In the genomic region with DNA sequence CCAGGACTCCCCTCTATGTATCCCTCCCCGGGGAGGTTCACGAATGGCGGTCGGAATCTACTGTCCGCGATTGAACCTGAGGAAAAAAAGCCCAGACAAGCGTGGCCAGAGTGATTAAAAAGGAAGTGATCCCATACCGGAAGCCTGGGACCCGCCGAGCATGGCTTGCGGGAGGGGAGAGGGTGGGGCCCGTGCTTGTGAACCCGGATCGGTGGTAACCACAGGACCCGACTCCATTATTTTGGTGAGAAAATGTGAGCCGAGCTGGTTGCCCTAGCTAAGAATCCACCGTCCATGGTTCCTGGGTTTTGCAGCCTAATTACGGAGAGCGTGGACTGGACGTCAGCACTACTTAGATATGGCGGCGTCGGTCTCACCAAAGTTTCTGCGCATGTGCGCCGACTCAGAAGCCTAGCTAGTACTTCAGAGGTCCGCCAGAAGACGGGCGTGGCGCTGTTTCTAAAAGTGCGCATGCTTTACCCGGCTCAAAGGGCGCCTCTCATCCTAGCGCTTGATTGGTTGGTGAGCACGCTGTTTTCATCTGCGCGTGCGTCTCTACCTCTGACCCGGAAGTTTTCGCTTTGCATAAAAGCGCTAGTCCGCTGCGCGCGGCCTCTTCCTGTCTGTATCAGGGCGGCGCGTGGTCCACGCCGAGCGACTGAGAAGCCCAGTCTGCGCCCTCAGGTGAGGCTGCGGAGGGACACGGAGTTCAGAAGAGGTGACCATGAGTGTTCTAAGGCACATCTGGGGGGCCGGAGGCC, we compare ENCODE assay signal across 7 mouse cellular contexts. TPM values are rescaled to one million over a fixed set of nuclear protein-coding genes. Genes with fewer than 3 reads are reported as not detected.
DNase-seq lines count a peak whose midpoint lies in the region; ATAC-seq lines count a peak whose summit lies in the region.

A gene (plus strand): TSS at position 586 of the 761 bp plus-strand sequence.

- peak; percentile 97 for DNase-seq in adrenal gland, postnatal 25 days
- peak; percentile 100 for DNase-seq in heart, adult 11 months
- DNase-seq in kidney, adult 18-20 months, result peak; percentile 98
- peak; percentile 98 for DNase-seq in limb, embryonic 11.5 days (ENCODE audit: low spot score)
- DNase-seq in midbrain, embryonic 14.5 days, result peak; percentile 100
- DNase-seq in spleen, adult 18-20 months, result peak; percentile 94 to 95

- peak within 1 kb of the TSS; percentile 81 for H3K9ac ChIP-seq in embryonic facial prominence, embryonic 12.5 days
- H3K9ac ChIP-seq in limb, embryonic 11.5 days (ENCODE audit: low read length), result peak within 1 kb of the TSS; percentile 93
- peak within 1 kb of the TSS; percentile 73 for H3K9ac ChIP-seq in midbrain, embryonic 14.5 days (replicated peaks; ENCODE audit: low read length)

- peak within 1 kb of the TSS; percentile 93 for H3K27ac ChIP-seq in embryonic facial prominence, embryonic 12.5 days
- H3K27ac ChIP-seq in limb, embryonic 11.5 days (replicated peaks; ENCODE audit: low read depth, low read length), result peak within 1 kb of the TSS; percentile 91
- peak within 1 kb of the TSS; percentile 89 for H3K27ac ChIP-seq in midbrain, embryonic 14.5 days (replicated peaks; ENCODE audit: low read depth, low read length)

- H3K4me1 ChIP-seq in embryonic facial prominence, embryonic 12.5 days, result peaks cover 14% of the 10 kb centered on the region
- peaks cover 9% of the 10 kb centered on the region for H3K4me1 ChIP-seq in limb, embryonic 11.5 days (ENCODE audit: control insufficient read depth, insufficient read depth, low read length)
- peaks cover 10% of the 10 kb centered on the region for H3K4me1 ChIP-seq in midbrain, embryonic 14.5 days (ENCODE audit: control insufficient read depth, insufficient read depth, low read length)

- H3K4me3 ChIP-seq in embryonic facial prominence, embryonic 12.5 days, result peak within 1 kb of the TSS; percentile 82
- H3K4me3 ChIP-seq in limb, embryonic 11.5 days (ENCODE audit: low read depth, low read length), result peak within 1 kb of the TSS; percentile 93
- H3K4me3 ChIP-seq in midbrain, embryonic 14.5 days (replicated peaks; ENCODE audit: low read depth, low read length), result peak within 1 kb of the TSS; percentile 78

- peak; percentile 98 for ATAC-seq in embryonic facial prominence, embryonic 12.5 days (ENCODE audit: insufficient number of reproducible peaks, insufficient read depth, low FRiP score, low TSS enrichment)
- peak; percentile 98 for ATAC-seq in limb, embryonic 11.5 days (ENCODE audit: insufficient number of reproducible peaks, low FRiP score, low TSS enrichment, low read depth)
- ATAC-seq in midbrain, embryonic 14.5 days (ENCODE audit: low FRiP score, low TSS enrichment), result peak; percentile 98

- peaks cover 13% of the 10 kb centered on the region for H3K27me3 ChIP-seq in embryonic facial prominence, embryonic 12.5 days
- H3K27me3 ChIP-seq in limb, embryonic 11.5 days (ENCODE audit: control insufficient read depth, insufficient read depth, low read length), result peaks cover 5% of the 10 kb centered on the region; the same call in 1 of the 2 replicates
- H3K27me3 ChIP-seq in midbrain, embryonic 14.5 days (ENCODE audit: control insufficient read depth, insufficient read depth, low read length), result peaks cover 7% of the 10 kb centered on the region

- peak within 1 kb of the TSS; percentile 87 for H3K4me2 ChIP-seq in embryonic facial prominence, embryonic 12.5 days (replicated peaks)
- peak within 1 kb of the TSS; percentile 95 for H3K4me2 ChIP-seq in limb, embryonic 11.5 days (ENCODE audit: low read depth, severe bottlenecking)
- peak within 1 kb of the TSS; percentile 95 for H3K4me2 ChIP-seq in midbrain, embryonic 14.5 days (ENCODE audit: low read length)

- H3K9me3 ChIP-seq in embryonic facial prominence, embryonic 12.5 days, result no peaks in the 10 kb centered on the region
- no peaks in the 10 kb centered on the region for H3K9me3 ChIP-seq in limb, embryonic 11.5 days (ENCODE audit: control insufficient read depth, low read length)
- H3K9me3 ChIP-seq in midbrain, embryonic 14.5 days (ENCODE audit: control insufficient read depth, low read length), result no peaks in the 10 kb centered on the region

- under 1% methylated on average over 55 of the region's 55 CpGs for WGBS in embryonic facial prominence, embryonic 12.5 days
- WGBS in limb, embryonic 11.5 days, result under 1% methylated on average over 55 of the region's 55 CpGs
- under 1% methylated on average over 55 of the region's 55 CpGs for WGBS in midbrain, embryonic 14.5 days

- peaks cover 40% of the 10 kb centered on the region for H3K36me3 ChIP-seq in embryonic facial prominence, embryonic 12.5 days
- peaks cover 20% of the 10 kb centered on the region for H3K36me3 ChIP-seq in limb, embryonic 11.5 days (ENCODE audit: control insufficient read depth, insufficient read depth, low read length)
- H3K36me3 ChIP-seq in midbrain, embryonic 14.5 days (ENCODE audit: control insufficient read depth, insufficient read depth, low read length), result peaks cover 38% of the 10 kb centered on the region

RNA-seq across cellular contexts. Expression of the gene that starts here (rescaled TPM):
- total RNA-seq in adrenal gland, postnatal 25 days (2021), result 829 and 881 TPM in 2 replicates
- polyA plus RNA-seq in embryonic facial prominence, embryonic 12.5 days (2016; fragmentation: Nextera tagmentation; extraction: Ambion mirVana), result 833 and 862 TPM in 2 replicates
- polyA plus RNA-seq in limb, embryonic 11.5 days (2014; fragmentation: Nextera tagmentation; extraction: Ambion mirVana), result 1,067 and 1,071 TPM in 2 replicates
- 749 and 858 TPM in 2 replicates for polyA plus RNA-seq in midbrain, embryonic 14.5 days (2014; fragmentation: Nextera tagmentation; extraction: Ambion mirVana)

Comparison
In these comparisons a context has a peak if more than half of its experiments do, and no peak if none do; other contexts are left out.
1. Peak in every context shown above with its lines: DNase-seq, ATAC-seq, H3K4me3 ChIP-seq and H3K27ac ChIP-seq.